Mouse (Mus musculus) adrenal gland, postnatal 14 days (tissue): ENCODE data around the gene Rb1. TPM values are rescaled to one million over a fixed set of nuclear protein-coding genes. Genes with fewer than 3 reads are reported as not detected.
A peak's percentile ranks its signal among the peaks of the same experiment; 100 is the strongest.

Experiments
- DNase-seq: peaks from one replicate; pipeline ENCODE4 v3.0.0; 2021; ENCODE audit warnings: mixed read lengths
- total RNA-seq: library from RNA; stranded (reverse); gene quantifications from 2 replicates; pipeline ENCODE4 v1.2.3, GENCODE M21; 2021

The Rb1 gene
- total RNA-seq, 1 experiment from 2014 or later, result 25.8 TPM

- DNase-seq, result peak; percentile 50
Measured at GRCm38 (mm10) chr14:73209262-73209661, 116.4 kb downstream of the Rb1 start.

- no peak for DNase-seq
Measured at GRCm38 (mm10) chr14:73204016-73204415, 121.6 kb downstream of the Rb1 start.

GRCm38 (mm10) chr14:73201447-73201846 lies 124.2 kb downstream of the Rb1 start:
- no peak for DNase-seq

GRCm38 (mm10) chr14:73199058-73199457 lies 126.6 kb downstream of the Rb1 start:
- DNase-seq, result no peak

- no peak for DNase-seq
Measured at GRCm38 (mm10) chr14:73186875-73187274, 138.7 kb downstream of the Rb1 start.

GRCm38 (mm10) chr14:73181144-73181543 lies 144.5 kb downstream of the Rb1 start:
- DNase-seq, result no peak

- no peak for DNase-seq
Measured at GRCm38 (mm10) chr14:73180671-73181070, 145.0 kb downstream of the Rb1 start.

GRCm38 (mm10) chr14:73179221-73179681 lies 146.4 kb downstream of the Rb1 start:
- DNase-seq, result no peak

GRCm38 (mm10) chr14:73177961-73178360 lies 147.7 kb downstream of the Rb1 start:
- DNase-seq, result no peak

- DNase-seq, result peak; percentile 38
Measured at GRCm38 (mm10) chr14:73176266-73176665, 149.4 kb downstream of the Rb1 start.

- no peak for DNase-seq
Measured at GRCm38 (mm10) chr14:73175814-73176213, 149.8 kb downstream of the Rb1 start.

- no peak for DNase-seq
Measured at GRCm38 (mm10) chr14:73175031-73175430, 150.6 kb downstream of the Rb1 start.

- DNase-seq, result no peak
Measured at GRCm38 (mm10) chr14:73174091-73174995, 151.3 kb downstream of the Rb1 start.

GRCm38 (mm10) chr14:73173662-73174061 lies 152.0 kb downstream of the Rb1 start:
- no peak for DNase-seq

GRCm38 (mm10) chr14:73172196-73173011 lies 153.2 kb downstream of the Rb1 start:
- DNase-seq, result peak; percentile 35

GRCm38 (mm10) chr14:73169926-73170844 lies 155.4 kb downstream of the Rb1 start:
- peak; percentile 24 for DNase-seq

- DNase-seq, result no peak
Measured at GRCm38 (mm10) chr14:73168605-73169004, 157.0 kb downstream of the Rb1 start.

- peak; percentile 34 for DNase-seq
Measured at GRCm38 (mm10) chr14:73165136-73165535, 160.5 kb downstream of the Rb1 start.

- no peak for DNase-seq
Measured at GRCm38 (mm10) chr14:73163363-73163998, 162.1 kb downstream of the Rb1 start.

GRCm38 (mm10) chr14:73162192-73162800 lies 163.3 kb downstream of the Rb1 start:
- peak; percentile 38 for DNase-seq

GRCm38 (mm10) chr14:73161303-73161702 lies 164.3 kb downstream of the Rb1 start:
- no peak for DNase-seq
